Mouse (Mus musculus): ENCODE results near the gene Cdc14a. TPM values are rescaled to one million over a fixed set of nuclear protein-coding genes. Genes with fewer than 3 reads are reported as not detected.

The Cdc14a gene
- total and polyA plus RNA-seq, 2 experiments from 2014 or later, result 3.1 to 4.1 TPM

GRCm38 (mm10) chr3:116331811-116332464, 91.9 kb downstream of the Cdc14a start:
- Histone ChIP-seq H3K4me2 (ENCODE audit: low read depth) (no peak overlapping the region), H3K9me3 (ENCODE audit: low read length) (no peaks in the 10 kb centered on the region), H3K36me3 (ENCODE audit: insufficient read depth) (no peaks in the 10 kb centered on the region), H3K4me1 (ENCODE audit: insufficient read depth) (0 out of 2 replicates have a peak, but pooled peaks cover 1% of the 10 kb centered on the region), H3K27me3 (ENCODE audit: insufficient read depth, low read length) (no peaks in the 10 kb centered on the region), H3K4me3 (ENCODE audit: low read depth, low read length) (no peak overlapping the region), H3K9ac (no peak overlapping the region), H3K27ac (ENCODE audit: low read depth, low read length) (no peak overlapping the region)
- DNase-seq, result peak; percentile 86
- 38% methylated on average over 8 of the region's 8 CpGs for WGBS
- peak; percentile 95 for TF ChIP-seq CTCF (IDR thresholded peaks at IDR 0.05; ENCODE audit: low read depth)
- ATAC-seq, result peak; percentile 84

GRCm38 (mm10) chr3:116329976-116330375, 93.9 kb downstream of the Cdc14a start:
- ATAC-seq (no peak), DNase-seq (no peak)
- Histone ChIP-seq H3K9ac (no peak overlapping the region), H3K36me3 (ENCODE audit: insufficient read depth) (no peaks in the 10 kb centered on the region), H3K9me3 (ENCODE audit: low read length) (no peaks in the 10 kb centered on the region), H3K4me1 (ENCODE audit: insufficient read depth) (0 out of 2 replicates have a peak, but pooled peaks cover 4% of the 10 kb centered on the region), H3K27ac (ENCODE audit: low read depth, low read length) (no peak overlapping the region), H3K4me3 (ENCODE audit: low read depth, low read length) (no peak overlapping the region), H3K4me2 (ENCODE audit: low read depth) (no peak overlapping the region), H3K27me3 (ENCODE audit: insufficient read depth, low read length) (no peaks in the 10 kb centered on the region)
- no peak for TF ChIP-seq CTCF (IDR thresholded peaks at IDR 0.05; ENCODE audit: low read depth)
- 77% methylated on average over 8 of the region's 8 CpGs for WGBS

- H3K27ac ChIP-seq (ENCODE audit: low read depth, low read length), result no peak overlapping the region
- no peak overlapping the region for H3K9ac ChIP-seq
- no peaks in the 10 kb centered on the region for H3K36me3 ChIP-seq (ENCODE audit: insufficient read depth)
- no peak overlapping the region for H3K4me2 ChIP-seq (ENCODE audit: low read depth)
- H3K27me3 ChIP-seq (ENCODE audit: insufficient read depth, low read length), result no peaks in the 10 kb centered on the region
- DNase-seq (no peak), ATAC-seq (no peak)
- H3K4me1 ChIP-seq (ENCODE audit: insufficient read depth), result 0 out of 2 replicates have a peak, but pooled peaks cover 4% of the 10 kb centered on the region
- TF ChIP-seq CTCF (IDR thresholded peaks at IDR 0.05; ENCODE audit: low read depth), result no peak
- no peak overlapping the region for H3K4me3 ChIP-seq (ENCODE audit: low read depth, low read length)
- no peaks in the 10 kb centered on the region for H3K9me3 ChIP-seq (ENCODE audit: low read length)
- 74% methylated on average over 18 of the region's 18 CpGs for WGBS
Observed at GRCm38 (mm10) chr3:116329023-116329762, 94.6 kb downstream of the Cdc14a start.

- Histone ChIP-seq H3K4me1 (ENCODE audit: insufficient read depth) (0 out of 2 replicates have a peak, but pooled peaks cover 4% of the 10 kb centered on the region), H3K4me2 (ENCODE audit: low read depth) (no peak overlapping the region), H3K4me3 (ENCODE audit: low read depth, low read length) (no peak overlapping the region), H3K27ac (ENCODE audit: low read depth, low read length) (no peak overlapping the region), H3K9me3 (ENCODE audit: low read length) (no peaks in the 10 kb centered on the region), H3K9ac (no peak overlapping the region), H3K27me3 (ENCODE audit: insufficient read depth, low read length) (no peaks in the 10 kb centered on the region), H3K36me3 (ENCODE audit: insufficient read depth) (no peaks in the 10 kb centered on the region)
- TF ChIP-seq CTCF (IDR thresholded peaks at IDR 0.05; ENCODE audit: low read depth), result no peak
- 53% methylated on average over 10 of the region's 10 CpGs for WGBS
- ATAC-seq (peak; percentile 2; the same call in 1 of the 2 replicates), DNase-seq (no peak)
Observed at GRCm38 (mm10) chr3:116327616-116328004, 96.2 kb downstream of the Cdc14a start.

GRCm38 (mm10) chr3:116327001-116327615, 96.7 kb downstream of the Cdc14a start:
- H3K36me3 ChIP-seq (ENCODE audit: insufficient read depth), result no peaks in the 10 kb centered on the region
- peak overlapping the region; percentile 48 for H3K9ac ChIP-seq
- no peaks in the 10 kb centered on the region for H3K9me3 ChIP-seq (ENCODE audit: low read length)
- no peaks in the 10 kb centered on the region for H3K27me3 ChIP-seq (ENCODE audit: insufficient read depth, low read length)
- 6% methylated on average over 23 of the region's 23 CpGs for WGBS
- TF ChIP-seq CTCF (IDR thresholded peaks at IDR 0.05; ENCODE audit: low read depth), result peak; percentile 99
- peak; percentile 95 for DNase-seq
- H3K4me3 ChIP-seq (ENCODE audit: low read depth, low read length), result peak overlapping the region; percentile 24; the same call in 1 of the 2 replicates
- peak overlapping the region; percentile 59 for H3K4me2 ChIP-seq (ENCODE audit: low read depth)
- H3K27ac ChIP-seq (ENCODE audit: low read depth, low read length), result peak overlapping the region; percentile 55
- 0 out of 2 replicates have a peak, but pooled peaks cover 4% of the 10 kb centered on the region for H3K4me1 ChIP-seq (ENCODE audit: insufficient read depth)
- ATAC-seq, result peak; percentile 89

GRCm38 (mm10) chr3:116325501-116325900, 98.3 kb downstream of the Cdc14a start:
- H3K27me3 ChIP-seq (ENCODE audit: insufficient read depth, low read length), result no peaks in the 10 kb centered on the region
- H3K4me3 ChIP-seq (ENCODE audit: low read depth, low read length), result no peak overlapping the region
- WGBS, result 84% methylated on average over 2 of the region's 2 CpGs
- H3K9me3 ChIP-seq (ENCODE audit: low read length), result no peaks in the 10 kb centered on the region
- H3K36me3 ChIP-seq (ENCODE audit: insufficient read depth), result no peaks in the 10 kb centered on the region
- no peak overlapping the region for H3K4me2 ChIP-seq (ENCODE audit: low read depth)
- H3K27ac ChIP-seq (ENCODE audit: low read depth, low read length), result no peak overlapping the region
- no peak for DNase-seq
- 0 out of 2 replicates have a peak, but pooled peaks cover 4% of the 10 kb centered on the region for H3K4me1 ChIP-seq (ENCODE audit: insufficient read depth)
- ATAC-seq, result no peak
- TF ChIP-seq CTCF (IDR thresholded peaks at IDR 0.05; ENCODE audit: low read depth), result no peak
- no peak overlapping the region for H3K9ac ChIP-seq

Measured in forebrain, postnatal 0 days (tissue).